Mouse (Mus musculus): ENCODE measurements at regions not wholly inside any gene's neighbourhood (a gene's known extent, or its start where the extent isn't known, plus 50 kb on each side); places are given as distances from the start of the nearest gene placed in this dataset.
A peak's percentile ranks its signal among the peaks of the same experiment; 100 is the strongest.

DNA sequence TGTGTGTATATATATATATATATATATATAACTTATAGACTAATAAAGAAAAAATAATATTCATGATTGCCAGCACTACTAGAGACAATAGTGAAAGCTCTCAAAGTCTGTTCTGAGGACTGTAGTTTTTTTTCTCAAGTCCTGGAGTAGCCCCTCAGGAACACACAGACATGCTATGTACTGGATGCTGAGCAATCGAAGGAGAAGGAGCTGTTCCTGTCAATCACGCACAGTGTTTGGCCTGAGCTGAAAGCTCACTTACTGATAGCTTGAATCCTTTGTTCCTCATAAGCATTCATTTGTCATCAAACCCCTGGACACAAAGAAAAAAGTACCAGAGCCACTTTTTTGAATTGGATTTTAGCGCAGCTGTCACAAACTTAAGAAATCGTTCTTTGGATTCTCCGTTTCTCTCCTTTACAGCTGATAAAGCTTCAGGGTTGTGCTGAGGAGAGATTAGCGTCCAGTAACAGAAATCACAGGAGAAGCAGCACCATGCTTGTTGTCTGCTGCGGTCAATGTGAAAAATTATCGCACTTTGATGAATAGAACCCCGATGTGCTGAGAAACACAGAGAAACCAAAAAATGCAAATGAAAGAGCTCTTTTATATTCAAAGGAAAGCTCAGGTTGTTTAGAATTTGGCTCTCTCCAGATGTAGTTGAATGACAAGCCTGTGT is 702.2 kb upstream of the Tyrp1 start:
- no peaks in the 10 kb centered on the region for H3K36me3 ChIP-seq (ENCODE audit: control insufficient read depth, insufficient read depth)
- no peaks in the 10 kb centered on the region for H3K4me1 ChIP-seq (replicated peaks; ENCODE audit: control insufficient read depth, insufficient read depth, low read length)
- 46% methylated on average over 9 of the region's 9 CpGs for WGBS
- no peaks in the 10 kb centered on the region for H3K27me3 ChIP-seq (replicated peaks; ENCODE audit: control insufficient read depth, insufficient read depth, low read length)
- H3K4me2 ChIP-seq (ENCODE audit: low read length): no peak overlapping the region
- H3K27ac ChIP-seq (ENCODE audit: low read length): no peak overlapping the region
- no peaks in the 10 kb centered on the region for H3K9me3 ChIP-seq (ENCODE audit: control insufficient read depth, low read length)
- 0 out of 2 replicates have a peak, but pooled peaks have one; percentile 36 for ATAC-seq
- H3K9ac ChIP-seq (replicated peaks; ENCODE audit: low read depth, low read length): no peak overlapping the region
- H3K4me3 ChIP-seq (replicated peaks; ENCODE audit: low read length): no peak overlapping the region

DNA sequence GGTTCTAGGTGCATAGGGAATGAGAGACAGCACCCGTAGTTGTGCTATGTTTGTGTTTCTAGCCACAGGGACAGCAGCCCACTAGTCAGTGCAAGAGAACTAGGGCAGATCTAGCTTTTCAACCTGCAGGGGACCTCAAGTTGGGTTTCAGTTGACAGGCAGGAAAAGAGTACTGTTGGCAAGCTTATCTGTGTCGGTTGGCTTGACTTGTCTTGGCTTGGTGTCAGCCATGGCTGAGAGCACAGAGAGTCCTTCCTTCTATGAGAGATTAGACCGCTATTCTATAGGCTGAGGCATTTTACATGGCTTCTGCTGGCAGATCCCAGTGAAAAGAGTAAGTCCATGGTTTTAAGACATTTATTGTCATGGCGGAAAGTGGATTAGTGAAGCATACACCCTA is 693.7 kb upstream of the Tyrp1 start:
- no peak overlapping the region for H3K27ac ChIP-seq (ENCODE audit: low read length)
- no peaks in the 10 kb centered on the region for H3K36me3 ChIP-seq (ENCODE audit: control insufficient read depth, insufficient read depth)
- no peak overlapping the region for H3K4me2 ChIP-seq (ENCODE audit: low read length)
- H3K9me3 ChIP-seq (ENCODE audit: control insufficient read depth, low read length): no peaks in the 10 kb centered on the region
- H3K4me1 ChIP-seq (replicated peaks; ENCODE audit: control insufficient read depth, insufficient read depth, low read length): no peaks in the 10 kb centered on the region
- ATAC-seq: no peak
- H3K27me3 ChIP-seq (replicated peaks; ENCODE audit: control insufficient read depth, insufficient read depth, low read length): no peaks in the 10 kb centered on the region
- H3K9ac ChIP-seq (replicated peaks; ENCODE audit: low read depth, low read length): no peak overlapping the region
- WGBS: 91% methylated on average over 4 of the region's 4 CpGs
- no peak overlapping the region for H3K4me3 ChIP-seq (replicated peaks; ENCODE audit: low read length)

DNA sequence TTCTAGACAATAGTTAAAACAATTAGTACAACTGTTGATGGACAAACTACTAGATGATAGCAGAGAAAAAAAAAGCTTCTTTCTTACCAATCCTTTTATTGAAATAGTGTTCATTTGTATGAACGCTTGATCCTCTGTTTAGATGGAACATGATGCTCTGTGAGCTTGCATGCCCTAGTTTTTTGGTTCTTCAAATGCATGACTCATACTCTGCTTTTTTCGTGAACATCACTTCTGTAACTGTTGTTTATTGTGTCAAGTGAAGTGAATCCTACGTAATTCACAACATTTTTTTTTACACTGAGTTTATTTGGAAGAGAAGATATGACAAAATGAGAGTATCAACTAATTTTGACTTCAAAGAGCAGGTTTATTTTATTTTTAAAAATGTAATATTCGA is 674.1 kb upstream of the Tyrp1 start:
- Histone ChIP-seq H3K4me3 (replicated peaks; ENCODE audit: low read length) (no peak overlapping the region), H3K4me1 (replicated peaks; ENCODE audit: control insufficient read depth, insufficient read depth, low read length) (no peaks in the 10 kb centered on the region), H3K9ac (replicated peaks; ENCODE audit: low read depth, low read length) (no peak overlapping the region), H3K4me2 (ENCODE audit: low read length) (no peak overlapping the region), H3K27ac (ENCODE audit: low read length) (no peak overlapping the region), H3K9me3 (ENCODE audit: control insufficient read depth, low read length) (no peaks in the 10 kb centered on the region), H3K36me3 (ENCODE audit: control insufficient read depth, insufficient read depth) (no peaks in the 10 kb centered on the region), H3K27me3 (replicated peaks; ENCODE audit: control insufficient read depth, insufficient read depth, low read length) (no peaks in the 10 kb centered on the region)
- ATAC-seq: no peak
- 81% methylated on average over 4 of the region's 4 CpGs for WGBS

DNA sequence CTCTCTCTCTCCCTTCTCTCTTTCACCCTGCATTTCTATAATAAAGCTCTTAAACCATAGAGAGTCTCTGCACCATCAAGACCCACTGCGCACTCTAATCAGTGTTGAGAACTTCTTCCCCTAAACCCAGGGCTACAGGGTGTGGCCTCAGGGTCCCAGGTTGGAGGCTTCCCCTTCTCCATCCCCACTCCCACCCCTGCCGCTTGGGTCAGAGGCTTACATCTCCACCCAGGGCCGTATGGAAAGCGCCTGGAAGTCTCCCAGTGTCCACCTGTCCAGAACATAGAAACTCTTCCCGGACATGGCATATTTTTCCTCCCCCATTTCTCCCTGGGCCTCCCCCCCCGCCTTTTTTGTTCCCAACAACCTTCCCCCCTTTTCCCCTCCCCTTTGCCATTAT is 660.7 kb upstream of the Tyrp1 start:
- Histone ChIP-seq H3K9me3 (ENCODE audit: control insufficient read depth, low read length) (no peaks in the 10 kb centered on the region), H3K36me3 (ENCODE audit: control insufficient read depth, insufficient read depth) (no peaks in the 10 kb centered on the region), H3K27me3 (replicated peaks; ENCODE audit: control insufficient read depth, insufficient read depth, low read length) (no peaks in the 10 kb centered on the region), H3K4me2 (ENCODE audit: low read length) (no peak overlapping the region), H3K4me3 (replicated peaks; ENCODE audit: low read length) (no peak overlapping the region), H3K9ac (replicated peaks; ENCODE audit: low read depth, low read length) (no peak overlapping the region), H3K4me1 (replicated peaks; ENCODE audit: control insufficient read depth, insufficient read depth, low read length) (no peaks in the 10 kb centered on the region), H3K27ac (ENCODE audit: low read length) (no peak overlapping the region)
- 88% methylated on average over 6 of the region's 6 CpGs for WGBS
- ATAC-seq: no peak

DNA sequence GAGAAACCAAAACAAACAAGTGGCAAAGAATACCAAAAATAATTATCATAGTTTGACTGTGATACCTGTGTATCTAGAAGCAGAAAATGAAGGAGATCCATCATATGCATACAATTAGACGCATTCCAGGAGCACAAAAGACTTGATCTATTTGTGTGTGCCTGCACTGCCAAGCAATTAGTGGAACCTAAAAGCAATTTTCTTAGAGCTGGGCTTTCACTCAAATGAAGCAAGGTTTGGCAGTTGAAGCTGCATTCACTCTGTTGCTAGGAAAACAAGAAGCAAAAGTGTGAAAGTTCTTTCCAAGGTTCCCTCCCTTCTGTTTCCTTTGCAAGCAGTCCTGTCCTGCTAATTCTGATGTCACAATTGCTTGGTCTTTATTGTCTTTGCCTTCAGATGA is 631.7 kb upstream of the Tyrp1 start:
- Histone ChIP-seq H3K4me2 (ENCODE audit: low read length) (no peak overlapping the region), H3K9ac (replicated peaks; ENCODE audit: low read depth, low read length) (no peak overlapping the region)
- WGBS: 41% methylated on average over 1 of the region's 1 CpGs

DNA sequence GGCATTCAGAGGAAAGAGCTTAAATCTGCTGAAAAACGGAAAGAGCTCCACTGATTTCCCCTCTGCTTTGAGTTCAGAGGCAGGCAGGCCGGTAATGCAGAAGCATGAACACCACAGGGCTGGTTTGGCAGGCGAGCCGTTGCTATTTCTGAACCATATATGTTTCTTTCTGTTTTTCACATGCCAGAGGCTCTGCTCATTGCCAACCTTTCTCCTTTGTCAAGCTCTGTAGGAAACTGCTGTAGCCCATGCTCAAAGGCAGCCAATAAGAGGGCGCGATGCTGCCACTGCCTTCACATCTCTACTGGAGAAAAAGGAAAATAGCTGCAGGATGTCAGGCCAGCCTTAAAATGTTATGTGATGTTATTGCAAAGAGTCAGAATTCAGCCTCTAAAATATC is 630.0 kb upstream of the Tyrp1 start:
- no peak overlapping the region for H3K4me2 ChIP-seq (ENCODE audit: low read length)
- no peak overlapping the region for H3K4me3 ChIP-seq (replicated peaks; ENCODE audit: low read length)
- H3K36me3 ChIP-seq (ENCODE audit: control insufficient read depth, insufficient read depth): no peaks in the 10 kb centered on the region
- ATAC-seq: peak; percentile 93
- 52% methylated on average over 6 of the region's 6 CpGs for WGBS
- H3K27me3 ChIP-seq (replicated peaks; ENCODE audit: control insufficient read depth, insufficient read depth, low read length): no peaks in the 10 kb centered on the region
- H3K27ac ChIP-seq (ENCODE audit: low read length): peak overlapping the region; percentile 82
- H3K9me3 ChIP-seq (ENCODE audit: control insufficient read depth, low read length): no peaks in the 10 kb centered on the region
- no peak overlapping the region for H3K9ac ChIP-seq (replicated peaks; ENCODE audit: low read depth, low read length)
- 0 out of 2 replicates have a peak, but pooled peaks cover 4% of the 10 kb centered on the region for H3K4me1 ChIP-seq (replicated peaks; ENCODE audit: control insufficient read depth, insufficient read depth, low read length)

More for the DNA sequence above, 631.7 kb upstream of the Tyrp1 start:
- 0 out of 2 replicates have a peak, but pooled peaks cover 4% of the 10 kb centered on the region for H3K4me1 ChIP-seq (replicated peaks; ENCODE audit: control insufficient read depth, insufficient read depth, low read length)
- ATAC-seq: peak; percentile 48
- H3K4me3 ChIP-seq (replicated peaks; ENCODE audit: low read length): no peak overlapping the region
- no peaks in the 10 kb centered on the region for H3K27me3 ChIP-seq (replicated peaks; ENCODE audit: control insufficient read depth, insufficient read depth, low read length)
- H3K36me3 ChIP-seq (ENCODE audit: control insufficient read depth, insufficient read depth): no peaks in the 10 kb centered on the region
- H3K27ac ChIP-seq (ENCODE audit: low read length): peak overlapping the region; percentile 50; the same call in 1 of the 2 replicates
- H3K9me3 ChIP-seq (ENCODE audit: control insufficient read depth, low read length): no peaks in the 10 kb centered on the region

DNA sequence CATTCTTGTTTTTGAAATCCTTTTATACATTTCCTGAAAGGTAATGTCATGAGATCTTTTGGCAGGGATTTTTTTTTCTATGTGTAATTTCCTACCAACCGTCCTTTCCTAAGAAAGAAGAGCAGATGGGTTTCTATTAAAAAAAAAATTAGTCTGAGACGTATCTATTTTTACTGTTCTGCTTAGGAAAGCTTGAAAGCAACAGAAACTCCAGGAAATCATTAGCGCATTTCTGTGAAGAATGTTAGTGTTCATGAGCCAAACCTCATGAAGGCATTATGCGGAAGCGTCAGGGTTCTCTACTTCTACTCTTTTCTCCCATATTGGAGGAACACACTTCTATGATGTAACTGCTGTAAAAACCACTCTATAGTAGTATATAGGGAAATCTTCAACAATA is 629.5 kb upstream of the Tyrp1 start:
- 59% methylated on average over 5 of the region's 5 CpGs for WGBS
- H3K36me3 ChIP-seq (ENCODE audit: control insufficient read depth, insufficient read depth): no peaks in the 10 kb centered on the region
- H3K4me2 ChIP-seq (ENCODE audit: low read length): no peak overlapping the region
- no peaks in the 10 kb centered on the region for H3K9me3 ChIP-seq (ENCODE audit: control insufficient read depth, low read length)
- H3K27ac ChIP-seq (ENCODE audit: low read length): peak overlapping the region; percentile 39; the same call in 1 of the 2 replicates
- no peak overlapping the region for H3K4me3 ChIP-seq (replicated peaks; ENCODE audit: low read length)
- no peak overlapping the region for H3K9ac ChIP-seq (replicated peaks; ENCODE audit: low read depth, low read length)
- no peaks in the 10 kb centered on the region for H3K27me3 ChIP-seq (replicated peaks; ENCODE audit: control insufficient read depth, insufficient read depth, low read length)
- 0 out of 2 replicates have a peak, but pooled peaks cover 4% of the 10 kb centered on the region for H3K4me1 ChIP-seq (replicated peaks; ENCODE audit: control insufficient read depth, insufficient read depth, low read length)
- ATAC-seq: peak; percentile 39

Data from forebrain, embryonic 16.5 days (tissue).